Mouse (Mus musculus): ENCODE measurements around the gene Chchd6. TPM values are rescaled to one million over a fixed set of nuclear protein-coding genes. Genes with fewer than 3 reads are reported as not detected.

Gene Chchd6
- polyA plus RNA-seq, 1 experiment from 2014 or later, result 176 TPM

GRCm38 (mm10) chr6:89454437-89454836, 141.0 kb downstream of the Chchd6 start:
- WGBS, result 96% methylated on average over 2 of the region's 2 CpGs
- H3K9ac ChIP-seq, result no peak overlapping the region
- no peak overlapping the region for H3K4me2 ChIP-seq (replicated peaks)
- no peaks in the 10 kb centered on the region; the same call in 1 of the 2 replicates for H3K4me1 ChIP-seq (replicated peaks; ENCODE audit: control insufficient read depth, insufficient read depth, low read length)
- no peaks in the 10 kb centered on the region for H3K9me3 ChIP-seq (ENCODE audit: control insufficient read depth, low read length)
- H3K27me3 ChIP-seq (ENCODE audit: control insufficient read depth, insufficient read depth, low read length), result no peaks in the 10 kb centered on the region
- no peak overlapping the region for H3K27ac ChIP-seq
- ATAC-seq (ENCODE audit: low FRiP score), result no peak
- DNase-seq (ENCODE audit: low spot score), result no peak
- H3K4me3 ChIP-seq (replicated peaks; ENCODE audit: low read length), result no peak overlapping the region
- H3K36me3 ChIP-seq (replicated peaks; ENCODE audit: control insufficient read depth, insufficient read depth), result no peaks in the 10 kb centered on the region

- ATAC-seq (ENCODE audit: low FRiP score), result no peak; the same call in 1 of the 2 replicates
- DNase-seq (ENCODE audit: low spot score), result no peak
Observed at GRCm38 (mm10) chr6:89452976-89453674, 142.3 kb downstream of the Chchd6 start.

GRCm38 (mm10) chr6:89452356-89452755, 143.1 kb downstream of the Chchd6 start:
- no peaks in the 10 kb centered on the region for H3K36me3 ChIP-seq (replicated peaks; ENCODE audit: control insufficient read depth, insufficient read depth)
- H3K9ac ChIP-seq, result no peak overlapping the region
- H3K27ac ChIP-seq, result peak overlapping the region; percentile 47; the same call in 1 of the 2 replicates
- H3K27me3 ChIP-seq (ENCODE audit: control insufficient read depth, insufficient read depth, low read length), result no peaks in the 10 kb centered on the region
- H3K4me2 ChIP-seq (replicated peaks), result no peak overlapping the region
- H3K4me1 ChIP-seq (replicated peaks; ENCODE audit: control insufficient read depth, insufficient read depth, low read length), result no peaks in the 10 kb centered on the region; the same call in 1 of the 2 replicates
- DNase-seq (ENCODE audit: low spot score) (no peak), ATAC-seq (ENCODE audit: low FRiP score) (no peak)
- no peaks in the 10 kb centered on the region for H3K9me3 ChIP-seq (ENCODE audit: control insufficient read depth, low read length)
- 71% methylated on average over 6 of the region's 6 CpGs for WGBS
- no peak overlapping the region for H3K4me3 ChIP-seq (replicated peaks; ENCODE audit: low read length)

More at GRCm38 (mm10) chr6:89452976-89453674, 142.3 kb downstream of the Chchd6 start:
- Histone ChIP-seq H3K4me2 (replicated peaks) (no peak overlapping the region), H3K4me3 (replicated peaks; ENCODE audit: low read length) (no peak overlapping the region), H3K9me3 (ENCODE audit: control insufficient read depth, low read length) (no peaks in the 10 kb centered on the region), H3K9ac (no peak overlapping the region), H3K4me1 (replicated peaks; ENCODE audit: control insufficient read depth, insufficient read depth, low read length) (no peaks in the 10 kb centered on the region; the same call in 1 of the 2 replicates), H3K27ac (peak overlapping the region; percentile 47), H3K27me3 (ENCODE audit: control insufficient read depth, insufficient read depth, low read length) (no peaks in the 10 kb centered on the region), H3K36me3 (replicated peaks; ENCODE audit: control insufficient read depth, insufficient read depth) (no peaks in the 10 kb centered on the region)
- WGBS, result 56% methylated on average over 7 of the region's 7 CpGs

- no peaks in the 10 kb centered on the region; the same call in 1 of the 2 replicates for H3K4me1 ChIP-seq (replicated peaks; ENCODE audit: control insufficient read depth, insufficient read depth, low read length)
- H3K4me2 ChIP-seq (replicated peaks), result no peak overlapping the region
- H3K4me3 ChIP-seq (replicated peaks; ENCODE audit: low read length), result no peak overlapping the region
- no peak overlapping the region for H3K27ac ChIP-seq
- H3K9ac ChIP-seq, result no peak overlapping the region
- DNase-seq (ENCODE audit: low spot score), result no peak
- H3K27me3 ChIP-seq (ENCODE audit: control insufficient read depth, insufficient read depth, low read length), result no peaks in the 10 kb centered on the region
- no peaks in the 10 kb centered on the region for H3K36me3 ChIP-seq (replicated peaks; ENCODE audit: control insufficient read depth, insufficient read depth)
- no peak for ATAC-seq (ENCODE audit: low FRiP score)
- 86% methylated on average over 3 of the region's 3 CpGs for WGBS
- H3K9me3 ChIP-seq (ENCODE audit: control insufficient read depth, low read length), result no peaks in the 10 kb centered on the region
Observed at GRCm38 (mm10) chr6:89448736-89449135, 146.7 kb downstream of the Chchd6 start.

DNA sequence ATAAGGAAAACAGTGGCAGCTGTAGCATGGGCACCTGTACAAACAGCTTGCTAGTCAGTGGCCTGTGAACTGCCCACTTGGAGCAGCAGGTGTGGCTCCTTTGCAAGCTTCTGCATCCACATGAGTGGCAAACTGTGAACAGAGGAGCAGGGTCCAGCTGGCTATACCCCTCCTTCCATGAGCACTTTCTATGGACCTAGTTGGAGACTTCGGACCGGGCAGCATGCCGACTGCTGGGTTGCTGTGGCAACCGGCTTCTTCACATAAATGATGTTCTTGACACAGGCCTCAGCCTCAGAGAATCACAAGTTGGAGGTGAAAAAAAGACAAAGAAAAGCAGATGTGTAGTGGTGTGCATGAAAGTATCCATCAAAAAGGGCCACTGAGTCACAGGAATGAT, 154.8 kb downstream of the Chchd6 start:
- DNase-seq (ENCODE audit: low spot score) (peak; percentile 38), ATAC-seq (ENCODE audit: low FRiP score) (no peak)
- Histone ChIP-seq H3K9me3 (ENCODE audit: control insufficient read depth, low read length) (no peaks in the 10 kb centered on the region), H3K4me2 (replicated peaks) (no peak overlapping the region), H3K27ac (no peak overlapping the region), H3K9ac (no peak overlapping the region), H3K4me3 (replicated peaks; ENCODE audit: low read length) (no peak overlapping the region), H3K4me1 (replicated peaks; ENCODE audit: control insufficient read depth, insufficient read depth, low read length) (peaks cover 3% of the 10 kb centered on the region; the same call in 1 of the 2 replicates), H3K27me3 (ENCODE audit: control insufficient read depth, insufficient read depth, low read length) (no peaks in the 10 kb centered on the region), H3K36me3 (replicated peaks; ENCODE audit: control insufficient read depth, insufficient read depth) (no peaks in the 10 kb centered on the region)
- 44% methylated on average over 4 of the region's 4 CpGs for WGBS

GRCm38 (mm10) chr6:89431920-89432482, 163.5 kb downstream of the Chchd6 start:
- 87% methylated on average over 2 of the region's 2 CpGs for WGBS
- no peak overlapping the region for H3K27ac ChIP-seq
- ATAC-seq (ENCODE audit: low FRiP score), result no peak
- no peak overlapping the region for H3K4me3 ChIP-seq (replicated peaks; ENCODE audit: low read length)
- no peaks in the 10 kb centered on the region for H3K9me3 ChIP-seq (ENCODE audit: control insufficient read depth, low read length)
- H3K27me3 ChIP-seq (ENCODE audit: control insufficient read depth, insufficient read depth, low read length), result no peaks in the 10 kb centered on the region
- no peak overlapping the region for H3K4me2 ChIP-seq (replicated peaks)
- no peaks in the 10 kb centered on the region for H3K36me3 ChIP-seq (replicated peaks; ENCODE audit: control insufficient read depth, insufficient read depth)
- H3K4me1 ChIP-seq (replicated peaks; ENCODE audit: control insufficient read depth, insufficient read depth, low read length), result no peaks in the 10 kb centered on the region
- H3K9ac ChIP-seq, result no peak overlapping the region
- no peak for DNase-seq (ENCODE audit: low spot score)

GRCm38 (mm10) chr6:89430749-89431148, 164.7 kb downstream of the Chchd6 start:
- Histone ChIP-seq H3K4me2 (replicated peaks) (no peak overlapping the region), H3K4me1 (replicated peaks; ENCODE audit: control insufficient read depth, insufficient read depth, low read length) (no peaks in the 10 kb centered on the region), H3K9ac (no peak overlapping the region), H3K4me3 (replicated peaks; ENCODE audit: low read length) (no peak overlapping the region), H3K9me3 (ENCODE audit: control insufficient read depth, low read length) (no peaks in the 10 kb centered on the region), H3K27ac (no peak overlapping the region), H3K36me3 (replicated peaks; ENCODE audit: control insufficient read depth, insufficient read depth) (no peaks in the 10 kb centered on the region), H3K27me3 (ENCODE audit: control insufficient read depth, insufficient read depth, low read length) (no peaks in the 10 kb centered on the region)
- DNase-seq (ENCODE audit: low spot score) (no peak), ATAC-seq (ENCODE audit: low FRiP score) (no peak)

DNA sequence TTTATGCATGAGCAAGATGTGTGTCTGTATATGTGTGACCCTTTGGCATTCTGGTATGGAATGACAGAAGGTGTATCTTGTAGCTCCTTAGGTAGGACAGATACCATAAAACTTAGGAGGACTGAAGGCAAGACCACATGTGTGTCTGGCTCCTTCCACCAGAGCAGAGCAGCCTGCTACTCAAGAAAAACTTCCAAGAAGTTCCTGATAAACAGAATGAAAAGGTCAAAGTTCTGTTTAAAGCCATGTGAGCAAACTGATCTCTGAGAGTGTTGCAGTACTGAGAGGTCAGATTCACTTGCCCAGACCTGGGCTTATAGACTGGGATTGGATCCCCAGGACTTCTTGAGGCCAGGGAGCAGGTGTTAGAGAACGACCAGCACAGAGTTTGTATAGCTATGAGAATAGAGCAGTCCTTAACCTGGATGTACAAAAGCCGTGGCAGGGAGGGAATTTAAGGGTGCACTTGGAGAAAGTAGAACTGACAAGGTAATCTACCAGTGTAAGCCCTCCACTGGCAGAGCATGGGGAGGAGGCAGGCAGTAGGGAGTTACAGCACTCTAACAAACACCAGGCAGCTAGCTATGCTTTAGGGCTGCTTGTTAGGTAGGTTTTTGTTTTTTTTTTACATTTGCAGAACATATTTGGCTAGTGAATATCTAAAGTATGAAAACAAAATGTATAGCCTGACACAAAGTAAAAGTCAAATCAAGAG, 166.6 kb downstream of the Chchd6 start:
- H3K9me3 ChIP-seq (ENCODE audit: control insufficient read depth, low read length), result no peaks in the 10 kb centered on the region
- no peak overlapping the region for H3K4me2 ChIP-seq (replicated peaks)
- H3K27me3 ChIP-seq (ENCODE audit: control insufficient read depth, insufficient read depth, low read length), result no peaks in the 10 kb centered on the region
- DNase-seq (ENCODE audit: low spot score) (no peak), ATAC-seq (ENCODE audit: low FRiP score) (no peak)
- no peak overlapping the region for H3K4me3 ChIP-seq (replicated peaks; ENCODE audit: low read length)
- no peaks in the 10 kb centered on the region for H3K36me3 ChIP-seq (replicated peaks; ENCODE audit: control insufficient read depth, insufficient read depth)
- no peak overlapping the region for H3K9ac ChIP-seq
- H3K4me1 ChIP-seq (replicated peaks; ENCODE audit: control insufficient read depth, insufficient read depth, low read length), result no peaks in the 10 kb centered on the region
- no peak overlapping the region for H3K27ac ChIP-seq
- WGBS, result 80% methylated on average over 2 of the region's 2 CpGs

- H3K4me2 ChIP-seq (replicated peaks), result no peak overlapping the region
- DNase-seq (ENCODE audit: low spot score), result no peak
- ATAC-seq (ENCODE audit: low FRiP score), result no peak
- no peaks in the 10 kb centered on the region for H3K9me3 ChIP-seq (ENCODE audit: control insufficient read depth, low read length)
- no peak overlapping the region for H3K27ac ChIP-seq
- H3K36me3 ChIP-seq (replicated peaks; ENCODE audit: control insufficient read depth, insufficient read depth), result no peaks in the 10 kb centered on the region
- no peaks in the 10 kb centered on the region for H3K4me1 ChIP-seq (replicated peaks; ENCODE audit: control insufficient read depth, insufficient read depth, low read length)
- no peak overlapping the region for H3K9ac ChIP-seq
- H3K27me3 ChIP-seq (ENCODE audit: control insufficient read depth, insufficient read depth, low read length), result no peaks in the 10 kb centered on the region
- WGBS, result 87% methylated on average over 1 of the region's 1 CpGs
- H3K4me3 ChIP-seq (replicated peaks; ENCODE audit: low read length), result no peak overlapping the region
Observed at GRCm38 (mm10) chr6:89424461-89424860, 171.0 kb downstream of the Chchd6 start.

Data from hindbrain, embryonic 14.5 days (tissue).